Mouse (Mus musculus) forebrain, embryonic 16.5 days (tissue): ENCODE measurements around the gene Ell. TPM values are rescaled to one million over a fixed set of nuclear protein-coding genes. Genes with fewer than 3 reads are reported as not detected.

Experiments used
- ATAC-seq: fragments of 200-750 bp; cut with Nextera tagmentation; 2 replicates; pipeline ENCODE4 v1.8.0; 2017; ENCODE audit warnings: mild to moderate bottlenecking, moderate library complexity
- H3K27ac ChIP-seq: fragments of 300-500 bp; sonication (generic); 2 replicates; pipeline ENCODE4 v1.5.1; 2014; ENCODE audit warnings: low read length, control low read depth
- H3K27me3 ChIP-seq: fragments of 300-500 bp; sonication (generic); replicated peaks from 2 replicates; pipeline ENCODE4 v1.6.1; 2014; ENCODE audit warnings: low read length; ENCODE audit not compliant: control insufficient read depth, insufficient read depth
- H3K36me3 ChIP-seq: fragments of 300-500 bp; sonication (generic); 2 replicates; pipeline ENCODE4 v1.6.1; 2014; ENCODE audit not compliant: control insufficient read depth, insufficient read depth
- H3K4me1 ChIP-seq: fragments of 300-500 bp; sonication (generic); replicated peaks from 2 replicates; pipeline ENCODE4 v1.6.1; 2014; ENCODE audit warnings: low read length; ENCODE audit not compliant: control insufficient read depth, insufficient read depth
- H3K4me2 ChIP-seq: fragments of 300-500 bp; sonication (generic); 2 replicates; pipeline ENCODE4 v1.6.1; 2014; ENCODE audit warnings: mild to moderate bottlenecking, low read length, control low read depth
- H3K4me3 ChIP-seq: fragments of 300-500 bp; sonication (generic); replicated peaks from 2 replicates; pipeline ENCODE4 v1.5.1; 2014; ENCODE audit warnings: mild to moderate bottlenecking, low read length, control low read depth
- H3K9ac ChIP-seq: fragments of 300-500 bp; sonication (generic); replicated peaks from 2 replicates; pipeline ENCODE4 v1.6.1; 2014; ENCODE audit warnings: low read depth, low read length, control low read depth
- H3K9me3 ChIP-seq: fragments of 300-500 bp; sonication (generic); 2 replicates; pipeline ENCODE4 v1.6.1; 2016; ENCODE audit warnings: low read length; ENCODE audit not compliant: control insufficient read depth
- WGBS: fragments of 180-500 bp; shearing (Covaris S2); extraction: QIAGEN DNeasy Blood & Tissue Kit; methylation state at CpG from one replicate; pipeline ENCODE4 v1.1.7; 2014; 5-methylcytosine and 5-hydroxymethylcytosine counted together
- polyA plus RNA-seq: library from polyadenylated mRNA; unstranded; fragments of >200 nt; fragmentation: Nextera tagmentation; extraction: Ambion mirVana; gene quantifications from 2 replicates; pipeline ENCODE4 v1.2.1, GENCODE M21; 2015

Gene Ell
- polyA plus RNA-seq, 1 experiment from 2014 or later = 18.9 TPM

DNA sequence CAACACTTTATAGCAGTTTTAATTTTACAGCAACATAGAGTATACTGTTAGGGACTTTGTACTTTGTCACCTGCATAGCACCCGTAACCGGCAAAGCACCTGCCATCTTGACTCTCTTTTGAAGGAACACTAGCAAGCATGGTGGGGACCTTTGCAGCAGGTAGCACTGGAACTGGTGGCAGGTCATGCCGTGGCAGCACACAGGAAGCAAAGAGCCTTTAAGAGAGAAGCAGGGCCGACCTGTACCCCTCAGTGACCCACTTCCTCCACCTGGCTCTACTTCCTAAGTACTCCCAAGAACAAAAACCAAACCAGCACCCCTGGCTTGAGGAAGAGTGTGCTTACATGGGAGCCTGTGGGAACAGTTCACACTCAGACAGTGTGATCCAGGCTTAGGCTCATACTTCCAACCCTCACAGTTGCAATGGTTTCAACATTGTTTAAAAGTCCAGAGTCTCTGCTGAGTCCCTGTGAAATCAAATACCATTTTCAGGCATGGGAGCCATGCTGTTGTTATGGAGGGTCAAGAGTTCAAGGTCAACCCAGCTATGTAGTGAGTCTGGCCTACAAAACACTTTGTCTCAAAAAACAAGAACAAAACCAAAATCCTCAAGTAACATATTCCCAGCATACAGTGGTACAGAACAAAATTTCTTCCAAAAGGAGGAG is 16.0 kb downstream of the Ell start:
- Histone ChIP-seq H3K9me3 (no peaks in the 10 kb centered on the region), H3K4me3 (no peak overlapping the region), H3K4me1 (peaks cover 10% of the 10 kb centered on the region), H3K4me2 (no peak overlapping the region), H3K36me3 (no peaks in the 10 kb centered on the region), H3K9ac (no peak overlapping the region), H3K27ac (no peak overlapping the region), H3K27me3 (no peaks in the 10 kb centered on the region)
- ATAC-seq = no peak
- WGBS = 94% methylated on average over 4 of the region's 4 CpGs

DNA sequence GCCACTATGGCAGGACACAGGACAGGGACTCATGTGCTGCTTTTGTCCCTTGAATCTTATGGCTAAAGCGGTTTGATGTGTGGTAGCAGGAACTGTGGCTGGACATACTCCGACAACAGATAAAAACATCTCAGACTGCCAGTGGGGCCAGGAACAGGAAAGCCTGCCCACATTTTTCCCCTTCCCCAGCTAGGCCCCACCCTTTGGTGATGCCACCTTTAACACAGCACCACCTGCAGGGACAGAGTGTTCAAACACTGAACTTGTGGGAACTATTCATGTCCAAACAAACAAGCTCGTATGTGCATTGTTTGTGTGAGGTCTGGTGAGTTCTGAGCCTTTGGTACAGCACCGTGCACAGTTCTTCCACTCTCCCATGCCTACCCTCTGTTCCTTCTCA is 19.1 kb downstream of the Ell start:
- Histone ChIP-seq H3K27ac (no peak overlapping the region), H3K4me1 (peaks cover 9% of the 10 kb centered on the region), H3K27me3 (no peaks in the 10 kb centered on the region), H3K4me2 (no peak overlapping the region), H3K9ac (no peak overlapping the region), H3K36me3 (no peaks in the 10 kb centered on the region), H3K4me3 (no peak overlapping the region), H3K9me3 (no peaks in the 10 kb centered on the region)
- WGBS = 64% methylated on average over 4 of the region's 4 CpGs
- no peak for ATAC-seq

DNA sequence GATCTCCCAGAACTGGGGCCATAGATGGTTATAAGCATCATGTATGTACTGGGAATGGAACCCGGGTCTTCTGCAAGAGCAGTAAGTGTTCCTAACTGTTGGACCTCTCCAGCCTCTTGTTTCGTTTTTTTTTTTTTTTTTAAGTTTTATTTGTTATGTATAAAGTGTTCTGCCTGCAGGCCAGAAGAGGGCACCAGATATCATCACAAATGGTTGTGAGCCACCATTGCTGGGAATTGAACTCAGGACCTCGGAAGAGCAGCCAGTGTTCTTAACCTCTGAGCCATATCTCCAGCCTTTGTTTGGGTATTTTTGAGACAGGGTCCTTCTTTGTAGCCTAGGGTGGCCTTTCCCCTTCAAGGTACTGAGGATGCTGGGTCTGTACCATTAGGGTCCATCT is 19.7 kb downstream of the Ell start:
- Histone ChIP-seq H3K4me1 (peaks cover 3% of the 10 kb centered on the region), H3K4me2 (no peak overlapping the region), H3K27ac (no peak overlapping the region), H3K27me3 (no peaks in the 10 kb centered on the region), H3K4me3 (no peak overlapping the region), H3K9ac (no peak overlapping the region), H3K36me3 (no peaks in the 10 kb centered on the region), H3K9me3 (no peaks in the 10 kb centered on the region)
- 75% methylated on average over 3 of the region's 3 CpGs for WGBS
- no peak for ATAC-seq

DNA sequence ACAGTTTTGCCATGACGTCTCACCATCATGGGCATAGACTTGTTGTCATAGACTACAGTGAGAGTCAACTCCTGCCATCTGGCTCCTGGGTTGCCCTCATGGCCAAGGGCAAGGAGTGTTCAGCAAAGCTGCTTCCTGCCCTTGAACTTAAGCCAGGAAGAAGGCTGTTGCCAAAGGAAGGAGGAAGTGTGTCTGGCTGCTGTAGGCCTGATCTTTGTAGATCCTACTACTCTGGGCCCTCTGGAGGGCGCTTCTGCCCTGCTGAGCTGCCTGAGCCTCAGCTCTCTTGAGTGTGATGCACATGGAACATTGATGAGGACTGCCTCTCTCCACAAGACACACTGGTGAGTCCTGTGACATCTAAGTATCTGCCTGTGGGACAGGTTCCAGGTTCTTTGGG is 20.8 kb downstream of the Ell start:
- H3K27me3 ChIP-seq = no peaks in the 10 kb centered on the region
- no peak overlapping the region for H3K9ac ChIP-seq
- WGBS = 66% methylated on average over 2 of the region's 2 CpGs
- no peak for ATAC-seq
- no peaks in the 10 kb centered on the region for H3K9me3 ChIP-seq
- H3K4me2 ChIP-seq = no peak overlapping the region
- H3K27ac ChIP-seq = no peak overlapping the region
- H3K36me3 ChIP-seq = no peaks in the 10 kb centered on the region
- H3K4me1 ChIP-seq = no peaks in the 10 kb centered on the region
- H3K4me3 ChIP-seq = no peak overlapping the region

DNA sequence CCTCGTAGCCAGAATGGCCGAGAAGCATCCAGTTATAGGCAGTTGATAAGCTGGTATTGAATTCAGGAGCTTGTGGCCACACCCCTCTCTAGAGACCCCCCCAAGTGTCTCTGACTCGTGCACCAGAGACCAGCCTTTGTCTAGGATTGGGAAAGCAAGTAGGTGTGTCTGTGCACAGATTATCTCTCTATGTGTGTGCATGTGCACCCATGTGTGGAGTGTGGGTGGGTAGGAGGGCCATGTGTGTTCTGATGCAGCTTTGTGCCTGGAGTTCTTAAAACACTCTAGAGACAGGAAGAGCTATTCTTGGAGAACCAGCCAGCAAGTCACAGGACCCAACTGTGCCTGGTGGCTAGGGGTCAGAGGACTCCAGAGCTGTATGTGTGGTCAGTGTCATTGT is 21.3 kb downstream of the Ell start:
- Histone ChIP-seq H3K4me2 (no peak overlapping the region), H3K27me3 (no peaks in the 10 kb centered on the region), H3K9ac (no peak overlapping the region), H3K4me1 (peaks cover 2% of the 10 kb centered on the region), H3K4me3 (no peak overlapping the region), H3K36me3 (no peaks in the 10 kb centered on the region), H3K27ac (no peak overlapping the region), H3K9me3 (no peaks in the 10 kb centered on the region)
- 72% methylated on average over 3 of the region's 3 CpGs for WGBS
- no peak for ATAC-seq

DNA sequence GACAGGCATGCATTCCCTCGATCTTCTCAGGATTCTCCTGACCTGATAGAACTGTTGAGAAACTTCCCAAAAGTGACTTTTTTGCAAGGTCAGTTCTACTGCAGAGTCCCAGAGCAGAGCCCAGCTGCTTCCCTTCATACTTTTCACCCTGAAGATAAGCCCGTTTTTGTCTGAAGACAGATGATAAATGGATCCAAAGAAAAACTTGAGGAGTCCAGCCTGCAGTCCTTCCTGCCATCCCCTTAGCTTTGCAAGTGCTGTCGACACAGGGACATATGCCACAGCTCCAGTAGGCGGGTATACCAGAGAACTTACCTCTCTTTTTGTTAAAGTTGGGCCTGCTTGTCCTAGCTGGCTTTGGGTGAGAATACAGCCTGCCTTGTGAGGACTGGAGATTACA is 22.1 kb downstream of the Ell start:
- no peak overlapping the region for H3K9ac ChIP-seq
- no peaks in the 10 kb centered on the region for H3K36me3 ChIP-seq
- WGBS = 81% methylated on average over 4 of the region's 4 CpGs
- H3K4me3 ChIP-seq = no peak overlapping the region
- no peak for ATAC-seq
- H3K27me3 ChIP-seq = no peaks in the 10 kb centered on the region
- no peak overlapping the region for H3K27ac ChIP-seq
- H3K4me2 ChIP-seq = no peak overlapping the region
- peaks cover 5% of the 10 kb centered on the region for H3K4me1 ChIP-seq
- H3K9me3 ChIP-seq = no peaks in the 10 kb centered on the region

DNA sequence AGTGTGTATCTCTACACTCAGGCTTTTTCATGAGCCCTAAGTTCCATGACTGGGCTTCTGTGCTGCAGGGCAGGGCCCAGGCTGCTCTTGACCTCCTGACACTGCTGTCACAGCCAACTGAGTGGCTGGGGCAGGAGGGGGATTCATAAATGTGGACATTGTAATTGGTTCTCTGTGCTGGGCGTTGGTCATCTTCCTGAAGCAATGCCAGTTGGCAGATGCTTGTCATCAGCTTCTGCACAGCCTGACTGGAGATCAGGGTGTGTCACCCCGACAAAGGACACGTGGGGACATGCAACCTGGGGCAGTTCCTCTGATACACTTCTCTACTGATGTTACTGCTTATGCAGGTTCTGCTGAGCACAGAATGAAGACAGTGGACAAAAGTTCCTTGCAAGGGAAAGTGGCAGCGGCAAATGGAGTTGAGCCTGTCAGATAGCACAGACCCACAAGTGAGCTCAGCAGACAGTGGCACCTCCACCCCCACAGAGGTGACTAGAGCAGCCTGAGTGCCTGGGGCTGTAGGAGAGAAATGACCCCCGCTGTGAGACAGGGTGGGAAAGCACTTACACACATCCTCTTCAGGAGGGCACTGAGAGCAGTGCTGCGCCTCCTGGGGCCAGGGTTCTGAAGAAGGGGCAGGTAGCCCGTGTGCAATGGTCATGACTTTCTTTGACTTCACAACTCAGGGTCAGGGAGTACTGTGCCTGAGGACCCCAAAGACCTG is 22.7 kb downstream of the Ell start:
- H3K4me1 ChIP-seq = peaks cover 5% of the 10 kb centered on the region
- ATAC-seq = no peak
- H3K9ac ChIP-seq = no peak overlapping the region
- H3K4me3 ChIP-seq = no peak overlapping the region
- no peak overlapping the region for H3K4me2 ChIP-seq
- H3K36me3 ChIP-seq = no peaks in the 10 kb centered on the region
- no peak overlapping the region for H3K27ac ChIP-seq
- WGBS = 88% methylated on average over 7 of the region's 7 CpGs
- H3K9me3 ChIP-seq = no peaks in the 10 kb centered on the region
- no peaks in the 10 kb centered on the region for H3K27me3 ChIP-seq

DNA sequence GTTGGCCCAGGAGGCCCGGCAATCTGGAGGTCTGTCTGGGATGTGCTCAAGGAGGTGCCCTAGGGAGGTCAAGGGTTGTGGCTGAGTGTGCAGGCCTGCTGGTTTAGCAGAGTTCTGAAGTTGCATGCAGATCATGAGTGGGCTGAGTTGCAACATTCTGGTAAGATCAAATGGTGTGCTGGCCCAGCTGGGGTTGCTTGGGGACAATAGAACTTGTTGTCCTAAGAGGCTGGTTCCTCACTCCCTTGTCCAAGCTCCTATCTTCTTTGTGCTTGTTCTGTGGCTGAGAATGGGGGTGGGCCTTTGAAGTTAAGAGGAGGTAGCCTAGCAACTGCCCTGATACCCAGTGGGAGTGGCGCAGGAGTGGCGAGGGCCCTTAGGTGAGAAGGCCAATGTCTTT is 23.5 kb downstream of the Ell start:
- Histone ChIP-seq H3K27me3 (no peaks in the 10 kb centered on the region), H3K9me3 (no peaks in the 10 kb centered on the region), H3K27ac (no peak overlapping the region), H3K36me3 (no peaks in the 10 kb centered on the region), H3K4me1 (peaks cover 5% of the 10 kb centered on the region), H3K9ac (no peak overlapping the region), H3K4me3 (no peak overlapping the region), H3K4me2 (no peak overlapping the region)
- WGBS = 85% methylated on average over 3 of the region's 3 CpGs
- ATAC-seq = no peak

DNA sequence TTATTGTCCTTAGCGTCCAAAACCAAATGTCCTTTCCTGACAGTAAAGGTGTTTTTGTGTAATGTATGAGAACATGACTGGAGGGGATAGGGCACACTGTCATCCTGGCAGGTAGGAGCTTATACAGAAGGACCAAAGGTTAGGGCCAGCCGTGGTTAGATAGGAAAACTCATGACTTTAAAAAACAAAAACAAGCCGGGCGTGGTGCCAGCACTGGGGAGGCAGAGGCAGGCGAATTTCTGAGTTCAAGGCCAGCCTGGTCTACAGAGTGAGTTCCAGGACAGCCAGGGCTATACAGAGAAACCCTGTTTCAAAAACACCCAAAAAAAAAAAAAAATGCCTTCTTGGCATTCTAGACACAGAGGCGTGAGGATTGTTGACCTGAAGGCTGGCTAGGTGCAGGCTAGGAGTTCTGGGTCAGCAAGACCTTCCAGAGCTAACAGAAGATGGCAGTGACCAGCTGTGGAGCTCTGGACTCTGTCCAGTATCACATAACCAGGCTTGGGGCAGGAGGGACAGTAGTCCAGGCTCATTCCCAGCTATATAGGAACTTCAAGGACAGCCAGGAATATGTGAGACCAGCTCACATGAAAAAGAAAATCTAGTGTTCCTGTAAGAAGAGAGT is 24.6 kb downstream of the Ell start:
- Histone ChIP-seq H3K9me3 (no peaks in the 10 kb centered on the region), H3K4me3 (no peak overlapping the region), H3K27ac (no peak overlapping the region), H3K4me1 (peaks cover 5% of the 10 kb centered on the region), H3K4me2 (no peak overlapping the region), H3K27me3 (no peaks in the 10 kb centered on the region), H3K36me3 (no peaks in the 10 kb centered on the region), H3K9ac (no peak overlapping the region)
- 92% methylated on average over 6 of the region's 6 CpGs for WGBS
- no peak for ATAC-seq
